Mouse (Mus musculus) G1E (cell line): ENCODE data around the gene A830018L16Rik. TPM values are rescaled to one million over a fixed set of nuclear protein-coding genes. Genes with fewer than 3 reads are reported as not detected.

Source experiments
- ATAC-seq: 2 replicates; pipeline ENCODE4 v1.8.0; 2016; ENCODE audit warnings: mild to moderate bottlenecking; ENCODE audit not compliant: insufficient number of reproducible peaks, poor library complexity, low FRiP score, severe bottlenecking; ENCODE audit errors: extremely low read depth
- DNase-seq: peaks from one replicate; pipeline ENCODE4 v3.0.0; 2012; ENCODE audit warnings: low spot score
- H3K27me3 ChIP-seq: 2 replicates; pipeline ENCODE4 v1.6.1; 2012; ENCODE audit warnings: mild to moderate bottlenecking, low read length, inconsistent platforms; ENCODE audit not compliant: insufficient read depth
- H3K36me3 ChIP-seq: replicated peaks from 2 replicates; pipeline ENCODE3; 2012; ENCODE audit warnings: mild to moderate bottlenecking, inconsistent platforms
- H3K4me1 ChIP-seq: 2 replicates; pipeline ENCODE4 v1.6.1; 2012; ENCODE audit warnings: low read depth, low read length, inconsistent platforms, mixed read lengths; ENCODE audit not compliant: insufficient read depth
- H3K4me3 ChIP-seq: 2 replicates; pipeline ENCODE4 v1.5.1; 2012; ENCODE audit warnings: low read depth, mild to moderate bottlenecking, inconsistent platforms, low read length, moderate library complexity, mixed read lengths
- H3K9me3 ChIP-seq: replicated peaks from 2 replicates; pipeline ENCODE4 v1.6.1; 2012; ENCODE audit warnings: inconsistent platforms
- CTCF ChIP-seq: IDR thresholded peaks from 2 replicates; pipeline ENCODE4 v1.5.1; 2012; ENCODE audit warnings: low read depth, low read length, inconsistent platforms, mixed read lengths
- GATA1 ChIP-seq: IDR thresholded peaks from 2 replicates; pipeline ENCODE4 v1.6.1; 2012; ENCODE audit warnings: borderline replicate concordance, low read length, inconsistent platforms, mixed read lengths
- GATA2 ChIP-seq: IDR thresholded peaks from 2 replicates; pipeline ENCODE4 v1.6.1; 2012; ENCODE audit warnings: low read depth, low read length, inconsistent platforms, borderline replicate concordance
- POLR2AphosphoS5 ChIP-seq: IDR thresholded peaks from 2 replicates; pipeline ENCODE4 v1.6.1; 2012; ENCODE audit warnings: low read depth, low read length, inconsistent platforms; ENCODE audit not compliant: insufficient replicate concordance
- TAL1 ChIP-seq: conservative IDR thresholded peaks from 2 replicates; pipeline ENCODE4 v1.6.1; 2012; ENCODE audit warnings: low read depth, low read length, inconsistent platforms, mixed read lengths
- polyA plus RNA-seq: library from polyadenylated mRNA; stranded (reverse); fragments of >175 nt; gene quantifications from 2 replicates; pipeline ENCODE4 v1.2.3, GENCODE M21; 2012
- total RNA-seq, 2 experiments: library from RNA; stranded (forward) in 1 of 2; stranded (reverse) in 1 of 2; fragments of 200-1000 nt in 1 of 2; fragments of >200 nt in 1 of 2; fragmentation: Nextera tagmentation in 1 of 2; gene quantifications; 2 replicates each; pipeline ENCODE4 v1.2.3; 2014 to 2017

A830018L16Rik gene
- total and polyA plus RNA-seq, 3 experiments: 0.11 TPM; not detected in 2

DNA sequence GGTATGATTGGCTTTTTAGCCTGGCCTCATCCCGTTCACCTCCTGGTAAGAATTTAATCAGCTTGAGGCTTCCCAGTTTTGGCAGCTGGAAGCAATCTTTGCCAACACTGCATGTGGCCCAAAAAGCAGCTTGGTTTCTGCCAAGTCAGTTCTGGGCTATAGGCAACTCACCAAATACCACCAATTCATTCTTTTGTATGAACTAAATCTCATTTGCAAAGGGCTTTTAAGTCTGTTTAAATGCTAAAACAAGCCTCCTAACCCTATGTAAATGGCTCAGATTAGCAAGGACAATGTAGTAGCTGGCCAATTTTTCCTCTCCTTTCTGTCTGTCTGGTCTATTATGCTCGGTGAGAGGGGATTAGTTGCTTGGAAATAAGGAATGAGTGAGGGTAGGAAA lies 334.5 kb downstream of the A830018L16Rik start:
- no peak overlapping the region for H3K4me3 ChIP-seq
- DNase-seq: no peak
- no peaks in the 10 kb centered on the region for H3K4me1 ChIP-seq
- H3K9me3 ChIP-seq: no peaks in the 10 kb centered on the region
- TF ChIP-seq CTCF (no peak), GATA2 (no peak), TAL1 (no peak), POLR2AphosphoS5 (no peak), GATA1 (no peak)
- H3K36me3 ChIP-seq: no peaks in the 10 kb centered on the region
- no peak for ATAC-seq
- H3K27me3 ChIP-seq: no peaks in the 10 kb centered on the region

DNA sequence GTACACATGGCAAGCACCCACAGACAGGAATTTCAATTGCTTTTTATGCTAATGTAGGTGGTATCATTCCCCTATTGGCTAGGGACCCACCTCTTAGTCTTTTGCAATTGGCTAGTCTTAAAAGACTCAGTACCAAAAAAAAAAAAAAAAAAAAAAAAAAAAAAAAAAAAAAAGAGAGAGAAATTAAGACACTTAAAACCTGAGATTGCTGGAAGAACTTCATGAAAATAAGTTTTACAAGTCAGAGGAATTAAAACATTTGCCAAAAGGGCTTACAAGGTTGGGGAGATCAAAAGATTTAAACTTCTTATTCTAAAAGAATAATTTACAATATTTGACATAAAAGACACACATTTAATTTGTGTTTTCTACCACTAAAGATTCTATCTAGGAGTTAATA lies 336.2 kb downstream of the A830018L16Rik start:
- H3K27me3 ChIP-seq: no peaks in the 10 kb centered on the region
- H3K4me3 ChIP-seq: no peak overlapping the region
- DNase-seq: no peak
- TF ChIP-seq POLR2AphosphoS5 (no peak), GATA1 (no peak), TAL1 (no peak), CTCF (no peak), GATA2 (no peak)
- H3K9me3 ChIP-seq: no peaks in the 10 kb centered on the region
- ATAC-seq: no peak
- H3K36me3 ChIP-seq: no peaks in the 10 kb centered on the region
- no peaks in the 10 kb centered on the region for H3K4me1 ChIP-seq

DNA sequence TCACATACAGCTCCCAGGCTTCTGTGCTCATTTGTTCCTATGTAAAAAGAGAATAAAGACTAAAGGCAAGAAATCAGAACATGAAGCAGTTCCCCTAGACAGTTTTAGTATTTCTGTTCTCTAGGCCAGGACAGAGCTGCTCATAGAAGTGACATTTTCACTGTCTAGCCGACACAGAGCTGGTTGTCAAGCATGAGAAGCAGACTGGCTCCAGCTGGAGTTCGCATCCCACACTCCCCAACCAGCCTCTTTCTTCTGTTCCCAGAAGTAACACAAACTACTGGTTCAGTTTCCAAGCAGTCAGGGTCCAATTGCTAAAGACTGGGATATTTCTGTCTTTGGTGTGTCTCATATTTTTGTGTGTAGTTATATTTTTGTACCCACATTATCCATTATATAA lies 336.7 kb downstream of the A830018L16Rik start:
- ATAC-seq: no peak

DNA sequence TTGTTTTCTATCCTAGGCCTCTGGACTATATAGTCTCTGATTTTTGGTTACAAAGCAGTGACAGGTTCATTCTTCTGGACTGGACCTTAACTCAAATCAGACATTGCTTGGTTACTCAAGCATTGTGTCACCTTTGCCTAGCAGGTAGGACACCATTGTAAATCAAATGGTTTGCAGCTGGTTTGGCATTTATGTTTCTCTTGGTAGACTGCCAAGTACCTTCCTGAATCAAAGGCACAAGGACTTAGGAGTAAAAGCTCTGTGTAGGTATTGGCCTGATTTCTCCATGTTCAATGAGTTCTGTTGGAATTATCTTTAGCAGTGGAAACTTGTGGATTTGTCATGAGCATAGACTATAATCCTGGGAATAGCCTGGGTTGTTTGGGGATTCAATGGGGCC lies 338.1 kb downstream of the A830018L16Rik start:
- Histone ChIP-seq H3K9me3 (no peaks in the 10 kb centered on the region), H3K27me3 (no peaks in the 10 kb centered on the region), H3K4me3 (no peak overlapping the region), H3K36me3 (no peaks in the 10 kb centered on the region), H3K4me1 (no peaks in the 10 kb centered on the region)
- no peak for ATAC-seq
- DNase-seq: no peak
- TF ChIP-seq TAL1 (no peak), GATA2 (no peak), GATA1 (no peak), CTCF (no peak), POLR2AphosphoS5 (no peak)

More for the DNA sequence above, 336.7 kb downstream of the A830018L16Rik start:
- no peaks in the 10 kb centered on the region for H3K9me3 ChIP-seq
- TF ChIP-seq TAL1: no peak
- TF ChIP-seq CTCF: no peak
- no peak for TF ChIP-seq GATA2
- TF ChIP-seq GATA1: no peak
- no peak for TF ChIP-seq POLR2AphosphoS5
- no peak for DNase-seq
- H3K36me3 ChIP-seq: no peaks in the 10 kb centered on the region
- no peaks in the 10 kb centered on the region for H3K27me3 ChIP-seq
- no peaks in the 10 kb centered on the region for H3K4me1 ChIP-seq
- H3K4me3 ChIP-seq: no peak overlapping the region

DNA sequence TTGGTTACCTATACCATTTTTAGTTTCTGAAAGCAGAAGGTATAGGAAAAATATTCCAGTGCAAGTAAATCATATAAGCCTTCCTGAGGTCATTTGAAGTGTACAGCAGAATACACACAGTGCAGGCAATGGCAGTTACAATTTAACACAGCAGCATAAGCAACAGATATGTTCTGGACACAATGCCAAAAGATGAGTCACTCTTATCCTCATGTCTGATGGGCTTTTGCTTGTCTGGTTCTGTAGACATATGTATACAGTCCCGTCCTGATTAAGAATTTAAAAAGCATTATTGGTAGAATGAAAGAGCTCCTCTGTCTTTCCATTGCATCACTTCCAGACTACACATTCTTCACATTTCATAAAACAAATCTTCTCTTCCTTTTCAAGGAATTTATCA lies 374.4 kb downstream of the A830018L16Rik start:
- Histone ChIP-seq H3K4me1 (no peaks in the 10 kb centered on the region), H3K27me3 (no peaks in the 10 kb centered on the region), H3K9me3 (no peaks in the 10 kb centered on the region), H3K4me3 (no peak overlapping the region), H3K36me3 (no peaks in the 10 kb centered on the region)
- ATAC-seq: no peak
- no peak for TF ChIP-seq POLR2AphosphoS5
- TF ChIP-seq GATA2: no peak
- no peak for TF ChIP-seq GATA1
- TF ChIP-seq TAL1: no peak
- no peak for TF ChIP-seq CTCF
- DNase-seq: no peak

DNA sequence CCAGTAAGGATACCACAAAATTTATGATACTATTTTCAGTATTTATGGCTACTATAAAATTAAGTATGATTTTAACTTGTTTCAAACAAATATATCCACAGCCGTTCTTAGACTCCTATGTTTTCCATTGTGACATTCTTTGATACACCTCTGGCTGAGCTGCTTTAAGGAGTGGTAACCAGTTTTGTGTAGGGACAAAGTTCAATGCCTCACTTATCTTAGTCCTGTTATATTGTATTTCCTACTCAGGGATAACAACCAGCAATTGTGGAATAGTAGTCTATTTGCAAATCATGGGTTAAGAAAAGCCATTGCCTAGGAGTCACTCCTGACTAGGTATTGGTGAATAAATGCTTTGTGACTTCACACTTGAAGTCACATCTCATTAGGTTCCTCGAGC lies 378.9 kb downstream of the A830018L16Rik start:
- DNase-seq: no peak
- Histone ChIP-seq H3K4me1 (no peaks in the 10 kb centered on the region), H3K9me3 (no peaks in the 10 kb centered on the region), H3K4me3 (no peak overlapping the region), H3K27me3 (no peaks in the 10 kb centered on the region), H3K36me3 (no peaks in the 10 kb centered on the region)
- TF ChIP-seq POLR2AphosphoS5 (no peak), GATA1 (no peak), CTCF (no peak), TAL1 (no peak), GATA2 (no peak)
- ATAC-seq: no peak
